Mouse (Mus musculus) embryo, embryonic 11 days (tissue): ENCODE results near the gene Zfp609.

Experiments
- DNase-seq: peaks from one replicate; pipeline ENCODE4 v3.0.0-alpha.2; 2015

Zfp609 gene

DNA sequence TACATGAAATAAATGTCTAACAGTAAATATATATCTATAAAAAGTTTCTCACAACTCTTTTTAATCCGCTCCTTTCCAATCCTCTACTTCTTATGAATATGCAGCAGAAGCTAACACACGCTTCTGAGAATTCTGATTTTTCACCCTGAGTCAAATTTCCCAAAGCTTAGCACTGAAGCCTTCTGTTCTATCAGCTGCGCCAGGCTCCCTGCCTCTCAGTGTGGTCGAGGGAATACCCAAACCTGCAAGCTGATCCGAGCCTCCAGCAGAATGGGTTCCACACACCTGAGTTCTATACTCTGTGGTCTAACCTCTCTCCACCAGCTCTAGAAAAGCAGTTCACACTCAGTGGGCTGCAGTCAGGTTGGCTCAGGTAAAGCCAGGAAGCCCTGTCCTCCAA lies 68.1 kb downstream of the Zfp609 start:
- DNase-seq = no peak

DNA sequence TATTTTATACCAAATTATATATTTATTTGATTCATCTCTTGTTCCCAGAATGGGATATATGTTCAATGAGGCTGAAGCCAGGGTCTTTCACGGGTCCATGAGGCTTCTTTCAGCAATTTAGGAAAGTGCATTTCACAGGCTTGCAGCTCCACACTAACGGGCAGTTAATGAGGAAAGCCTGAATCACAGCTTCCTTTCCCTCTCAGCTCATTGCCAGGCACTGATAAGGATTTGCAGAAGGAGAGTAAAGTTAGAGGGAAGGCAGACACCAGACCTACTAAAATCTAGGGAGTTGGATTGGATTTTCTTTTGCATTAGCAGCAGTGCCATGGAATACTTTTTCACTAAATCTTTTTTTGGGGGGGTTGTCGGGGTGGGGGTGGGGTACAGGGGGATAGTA lies 69.5 kb downstream of the Zfp609 start:
- DNase-seq = no peak

DNA sequence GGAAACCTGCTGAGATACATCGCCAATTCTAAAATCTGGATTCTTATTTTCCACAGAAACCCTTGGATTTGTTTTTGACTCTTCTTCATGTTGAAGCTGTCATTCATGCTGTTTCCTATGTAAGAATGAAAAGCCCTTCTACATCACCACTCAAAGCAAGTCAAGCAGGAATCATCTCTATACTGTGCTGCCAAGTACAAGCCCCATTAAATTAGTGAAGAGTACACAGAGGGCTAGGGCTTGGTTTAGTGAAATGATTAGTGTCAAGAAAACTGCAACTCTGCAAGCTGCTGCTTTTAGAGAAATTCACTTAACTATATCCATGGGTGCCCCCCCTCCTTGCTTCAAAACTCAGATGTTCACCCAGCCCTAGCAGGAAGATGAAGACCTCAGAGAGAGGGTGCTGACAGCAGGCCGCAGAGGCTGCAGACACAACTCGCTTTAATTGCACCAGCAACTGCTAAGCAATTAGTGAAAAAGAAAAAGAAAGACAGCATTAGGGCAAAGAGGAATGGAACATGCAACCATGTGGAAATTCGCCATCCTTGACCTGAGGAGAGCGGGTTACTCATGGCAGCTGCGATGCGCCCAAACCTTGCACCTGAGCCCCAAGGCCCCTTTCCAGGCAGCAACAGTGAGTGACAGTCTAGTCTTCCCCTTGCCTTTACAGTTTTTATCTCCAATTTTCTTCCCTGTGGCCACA lies 71.5 kb downstream of the Zfp609 start:
- no peak for DNase-seq

DNA sequence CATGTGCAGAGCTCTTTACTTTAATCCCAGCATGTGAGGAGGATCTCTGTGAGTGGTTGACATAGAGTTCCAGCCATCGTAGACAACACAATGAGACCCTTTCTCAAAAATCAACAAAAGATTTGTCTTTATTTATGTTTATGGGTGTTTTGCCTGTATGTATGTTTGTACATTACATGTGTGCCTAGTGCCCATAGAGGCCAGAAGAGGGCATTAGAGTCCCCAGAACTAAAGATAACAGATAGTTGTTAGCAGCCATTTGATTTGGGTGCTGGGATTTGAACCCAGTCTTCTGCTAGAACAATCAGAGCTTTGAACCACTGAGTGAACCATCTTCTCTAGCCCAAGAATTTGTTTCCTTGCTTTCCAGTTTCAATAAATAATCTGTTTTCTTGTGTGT lies 72.2 kb downstream of the Zfp609 start:
- DNase-seq = no peak

DNA sequence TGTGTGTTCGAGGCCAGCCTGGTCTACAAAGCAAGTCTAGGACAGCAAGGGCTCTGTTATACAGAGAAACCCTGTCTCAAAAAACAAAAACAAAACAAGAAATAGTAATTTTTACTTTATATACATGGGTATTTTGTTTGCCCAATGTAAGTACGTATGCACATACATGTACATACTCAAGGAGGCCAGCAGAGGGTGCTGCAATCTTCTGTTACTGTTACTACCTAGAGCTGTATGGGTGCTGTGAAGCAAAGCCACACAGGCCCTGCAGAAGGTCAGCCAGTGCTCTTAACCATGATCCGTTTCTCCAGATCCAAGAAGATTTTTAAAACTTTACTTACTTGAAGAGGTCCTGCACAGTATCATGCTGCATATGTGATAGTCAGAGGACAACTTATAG lies 74.7 kb downstream of the Zfp609 start:
- DNase-seq = no peak

DNA sequence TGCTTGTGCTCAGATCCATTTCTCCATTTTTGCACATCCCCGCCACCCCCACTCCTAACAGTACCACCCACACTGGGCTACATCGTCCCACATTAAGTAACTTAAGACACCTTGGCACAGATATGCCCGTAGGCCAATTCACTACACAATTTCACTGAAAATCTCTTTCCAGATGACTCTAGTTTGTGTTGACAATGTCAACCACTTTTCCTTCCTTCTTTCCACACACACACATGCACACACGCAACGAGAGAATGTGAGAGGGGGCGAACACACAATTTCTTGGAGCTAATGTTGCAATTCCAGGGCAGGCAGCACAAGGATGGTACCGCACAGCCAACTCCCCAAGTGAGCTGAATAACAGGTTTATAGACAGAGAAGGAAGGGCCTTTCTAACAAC lies 75.5 kb downstream of the Zfp609 start:
- no peak for DNase-seq

DNA sequence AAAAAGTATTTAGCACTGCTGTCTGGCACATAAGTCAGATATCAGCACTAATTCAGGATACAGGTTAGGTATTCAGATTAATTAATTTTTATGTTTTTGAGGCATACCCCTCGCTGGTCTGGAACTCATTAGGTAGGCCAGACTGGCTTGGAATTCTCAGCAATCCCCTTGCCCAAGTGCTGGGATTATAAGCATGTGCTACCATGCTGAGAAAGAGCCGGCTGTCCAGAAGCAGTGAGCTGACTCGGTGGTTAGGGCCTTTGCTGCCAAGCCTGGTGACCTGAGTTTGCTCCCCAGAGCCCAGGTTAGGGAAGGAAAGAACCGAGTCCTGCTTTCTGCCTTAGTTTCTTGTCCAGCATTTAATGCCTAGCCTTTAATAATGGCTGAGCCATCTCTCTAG lies 79.3 kb downstream of the Zfp609 start:
- DNase-seq = peak; percentile 30

DNA sequence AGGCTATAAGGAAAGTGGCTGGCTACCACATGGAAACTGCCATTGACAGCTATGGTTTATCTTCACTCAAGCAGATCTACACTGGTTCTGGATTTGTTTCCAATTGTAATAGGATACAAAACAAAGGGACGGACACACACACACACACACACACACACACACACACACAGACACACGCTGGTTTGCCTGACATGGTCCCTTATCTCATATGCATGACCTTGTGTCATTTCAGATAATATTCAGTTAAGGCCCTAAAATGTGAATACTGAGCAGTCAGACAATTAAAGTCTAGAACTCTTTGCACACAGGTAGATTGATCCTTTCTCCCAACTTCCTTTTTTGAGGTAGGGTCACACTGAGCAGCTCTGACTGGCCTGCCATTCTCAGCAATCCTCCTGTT lies 80.9 kb downstream of the Zfp609 start:
- DNase-seq = no peak

DNA sequence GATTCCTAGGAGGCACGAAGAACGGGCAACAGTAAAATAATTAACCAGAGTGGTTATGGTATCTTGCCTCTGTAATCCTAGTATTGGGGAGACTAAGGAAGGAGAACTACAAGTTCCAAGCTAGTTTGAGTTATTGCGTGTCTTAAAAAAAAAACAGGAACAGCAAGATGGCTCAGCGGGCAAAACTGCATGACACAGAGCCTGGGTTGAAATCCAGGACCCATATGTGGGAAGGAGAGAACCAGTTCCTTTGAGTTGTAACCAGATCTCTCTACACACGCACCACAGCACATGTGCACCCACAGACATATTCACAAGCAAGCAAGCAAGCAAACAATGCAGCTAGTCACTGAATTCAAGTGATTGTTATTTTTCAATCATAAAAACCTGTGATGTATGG lies 81.9 kb downstream of the Zfp609 start:
- DNase-seq = no peak

DNA sequence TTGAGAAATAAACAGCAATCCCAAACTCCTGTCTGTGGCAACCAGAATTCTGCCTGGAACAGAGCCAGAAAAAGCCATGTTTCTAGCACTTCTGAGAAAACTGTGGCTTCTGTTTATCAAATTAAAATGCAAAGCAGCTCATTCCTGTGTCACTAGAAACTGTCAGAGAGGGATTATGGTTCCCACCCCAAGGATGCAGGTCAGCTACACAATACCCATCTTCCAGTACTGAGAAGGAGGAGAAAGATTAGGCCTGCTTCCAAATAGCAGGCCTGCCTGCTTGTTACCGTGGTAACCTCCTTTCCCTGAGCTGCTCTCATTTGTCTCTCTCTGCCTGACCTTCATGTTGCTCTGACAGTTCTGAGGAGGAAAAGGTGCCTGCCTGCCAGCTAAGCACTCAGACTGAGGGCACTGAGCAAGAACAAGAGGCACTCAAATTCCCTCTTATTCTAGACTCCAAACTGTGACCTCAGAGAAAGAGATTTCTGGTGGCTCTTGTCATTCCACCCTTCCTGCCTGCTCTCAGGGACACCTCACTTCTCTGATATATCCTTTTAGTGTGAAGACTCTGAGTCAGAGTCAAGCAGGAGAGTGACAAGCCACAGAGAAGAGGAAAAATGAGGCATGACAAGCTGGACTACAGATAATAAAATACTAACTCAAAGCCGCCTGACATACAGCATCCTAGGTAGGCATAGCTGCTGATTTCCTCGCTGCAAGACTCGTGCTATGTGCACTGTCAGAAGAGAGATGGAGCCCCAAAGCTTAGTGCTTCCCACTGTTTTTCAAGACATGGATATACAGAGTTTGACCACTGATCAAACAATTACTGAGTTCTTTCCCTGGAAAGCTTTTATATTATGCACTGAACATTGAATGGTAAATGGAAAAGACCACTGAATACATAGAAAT lies 82.9 kb downstream of the Zfp609 start:
- peak; percentile 72 for DNase-seq

DNA sequence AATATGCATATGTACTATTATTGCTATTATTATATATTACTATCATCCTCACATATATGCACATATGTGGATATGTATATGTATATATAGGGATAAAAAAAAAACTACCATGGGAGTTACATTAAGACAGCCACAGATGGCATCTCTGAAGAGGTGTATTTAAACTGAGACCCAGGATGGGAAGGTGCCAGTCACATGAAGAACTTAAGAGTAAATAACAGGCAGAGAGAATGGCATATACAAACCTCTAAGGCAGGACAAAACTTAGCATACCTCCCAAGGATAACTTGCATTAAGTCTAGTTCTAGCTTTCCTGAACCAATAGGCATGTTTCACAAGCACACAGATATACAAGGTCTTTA lies 83.6 kb downstream of the Zfp609 start:
- DNase-seq = no peak

DNA sequence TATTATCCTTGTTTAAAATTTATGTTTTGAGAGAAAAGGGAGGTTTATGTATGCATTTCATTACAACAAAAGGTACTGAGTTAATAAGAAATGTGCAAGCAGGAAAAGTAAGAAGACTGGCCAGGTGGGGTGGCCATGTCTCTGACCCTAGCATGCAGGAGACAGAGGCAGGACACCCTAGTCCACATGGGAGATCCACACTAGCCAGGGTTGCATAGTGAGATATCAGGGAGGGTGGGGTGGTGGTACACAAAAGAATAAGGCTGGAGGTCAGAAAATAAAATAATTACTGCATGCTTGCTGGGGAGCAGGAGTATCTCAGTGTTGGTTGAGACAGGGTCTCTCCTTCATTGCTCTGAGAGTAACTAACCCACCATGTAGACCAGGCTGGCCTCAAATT lies 84.0 kb downstream of the Zfp609 start:
- DNase-seq = no peak

DNA sequence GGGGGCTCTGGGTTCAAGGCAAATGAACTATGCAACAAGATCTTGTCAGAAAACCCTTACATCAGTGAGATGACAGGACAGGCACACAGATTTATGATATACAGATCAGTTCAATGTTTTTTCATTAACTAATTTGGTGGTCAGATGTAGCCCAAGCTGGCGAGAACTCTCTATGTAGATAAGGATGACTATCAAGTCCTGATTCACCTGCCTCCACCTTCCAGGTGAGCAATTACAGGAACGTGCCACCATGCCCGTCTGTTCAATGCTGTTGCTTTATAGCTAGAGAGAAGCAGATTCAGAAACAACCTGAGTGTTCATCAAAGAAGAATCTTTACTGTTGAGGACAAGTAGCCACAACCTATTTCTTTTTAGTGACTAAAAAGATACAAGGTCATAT lies 84.6 kb downstream of the Zfp609 start:
- DNase-seq = no peak

DNA sequence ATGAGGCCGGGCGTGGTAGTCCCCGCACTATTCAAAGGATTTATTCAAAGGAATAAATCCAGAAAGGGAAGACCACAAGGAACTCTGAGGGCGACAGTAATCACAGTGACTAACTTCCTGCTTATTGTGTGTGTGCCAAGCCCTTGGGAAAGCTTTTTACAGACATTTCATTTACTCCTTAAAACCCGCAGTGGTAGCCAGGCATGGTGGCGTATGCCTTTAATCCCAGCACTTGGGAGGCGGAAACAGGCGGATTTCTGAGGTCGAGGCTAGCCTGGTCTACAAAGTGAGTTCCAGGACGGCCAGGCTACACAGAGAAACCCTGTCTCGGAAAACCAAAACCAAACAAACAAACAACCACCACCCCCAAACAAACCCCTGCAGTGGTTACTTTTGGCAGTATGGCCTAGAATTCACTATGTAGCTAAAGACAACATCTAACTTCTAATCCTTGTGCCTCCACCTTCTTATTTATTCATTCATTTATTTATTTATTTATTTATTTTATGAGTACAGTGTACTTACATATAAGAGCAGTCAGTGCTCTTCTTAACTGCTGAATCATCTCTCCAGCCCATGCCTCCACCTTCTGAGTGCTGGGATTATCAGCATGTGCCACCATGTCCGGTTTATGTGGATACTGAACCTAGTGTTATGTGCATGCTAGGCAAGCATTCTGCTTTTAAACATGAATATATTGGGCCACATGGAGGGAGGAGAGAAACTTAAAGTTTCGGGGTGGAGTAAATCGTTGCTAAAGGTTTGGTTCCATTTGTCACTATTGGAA lies 86.1 kb downstream of the Zfp609 start:
- no peak for DNase-seq

DNA sequence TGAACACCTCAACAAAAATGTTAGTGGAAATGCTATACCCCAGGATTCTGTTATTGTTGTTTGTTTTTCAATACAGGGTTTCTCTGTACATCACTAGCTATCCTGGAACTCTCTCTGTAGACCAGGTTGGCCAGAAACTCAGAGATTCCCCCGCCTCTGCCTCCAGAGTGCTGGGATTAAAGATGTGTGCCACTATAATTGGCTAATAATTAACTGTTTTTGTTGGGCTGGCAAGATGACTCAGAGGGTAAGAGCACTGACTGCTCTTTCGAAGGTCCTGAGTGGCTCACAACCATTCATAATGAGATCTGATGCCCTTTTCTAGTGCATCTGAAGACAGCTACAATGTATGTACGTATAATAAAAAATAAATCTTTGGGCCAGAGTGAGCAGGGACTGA lies 92.4 kb downstream of the Zfp609 start:
- DNase-seq = no peak

DNA sequence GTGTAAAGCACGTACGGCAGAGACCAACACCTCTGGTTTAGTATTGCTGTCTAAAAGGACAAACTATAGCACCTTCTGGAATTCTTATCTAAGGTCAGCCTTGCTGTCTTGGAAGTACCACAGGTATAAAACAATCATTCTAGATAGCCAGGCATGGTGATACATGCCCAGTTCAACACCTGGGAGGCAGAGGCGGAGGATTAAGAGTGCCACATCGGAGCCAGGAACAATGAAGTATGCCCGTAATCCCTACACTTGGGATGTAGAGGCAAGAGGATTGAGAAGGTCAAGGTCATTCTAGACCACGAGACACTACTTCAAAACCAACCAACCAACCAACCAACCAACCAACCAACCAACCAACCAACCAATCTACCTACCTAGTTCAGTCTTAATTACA lies 98.8 kb downstream of the Zfp609 start:
- no peak for DNase-seq

DNA sequence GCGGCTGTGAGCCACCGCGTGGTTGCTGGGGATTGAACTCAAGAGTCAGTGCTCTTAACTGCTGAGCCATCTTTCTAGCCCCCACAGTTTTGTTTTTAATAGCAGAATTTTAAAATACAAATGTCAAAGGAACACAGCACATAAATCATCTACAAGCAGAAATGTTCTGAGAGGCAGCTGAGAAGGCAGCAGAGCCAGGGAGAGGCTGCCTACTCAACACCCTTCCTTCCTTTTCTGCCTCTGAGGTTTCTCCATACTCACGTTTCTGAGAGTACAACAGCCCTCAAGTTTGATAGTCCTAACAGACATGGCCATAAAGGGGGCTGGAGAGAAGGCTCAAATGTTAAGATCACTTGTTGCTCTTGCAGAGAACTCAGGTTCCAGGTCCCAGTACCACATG lies 99.9 kb downstream of the Zfp609 start:
- DNase-seq = no peak

DNA sequence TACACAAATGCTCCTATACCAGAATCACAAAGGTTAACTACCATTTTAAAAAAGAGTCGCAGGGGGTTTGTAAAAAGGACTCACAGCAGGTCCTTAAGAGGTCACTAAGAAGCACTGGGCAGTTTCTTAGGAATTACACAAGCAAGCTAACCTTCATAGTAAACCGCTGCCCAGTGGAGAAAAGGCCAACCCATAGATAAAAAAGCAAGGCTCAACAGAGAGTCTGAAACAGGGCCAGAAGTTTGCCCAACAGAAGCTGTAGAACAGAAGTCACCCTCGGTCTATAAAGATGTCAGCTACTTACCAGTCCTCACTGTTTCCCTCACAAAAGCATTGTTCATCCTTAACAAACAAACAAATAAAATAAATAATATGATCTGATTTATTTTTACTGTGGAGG lies 100.9 kb downstream of the Zfp609 start:
- DNase-seq = no peak

DNA sequence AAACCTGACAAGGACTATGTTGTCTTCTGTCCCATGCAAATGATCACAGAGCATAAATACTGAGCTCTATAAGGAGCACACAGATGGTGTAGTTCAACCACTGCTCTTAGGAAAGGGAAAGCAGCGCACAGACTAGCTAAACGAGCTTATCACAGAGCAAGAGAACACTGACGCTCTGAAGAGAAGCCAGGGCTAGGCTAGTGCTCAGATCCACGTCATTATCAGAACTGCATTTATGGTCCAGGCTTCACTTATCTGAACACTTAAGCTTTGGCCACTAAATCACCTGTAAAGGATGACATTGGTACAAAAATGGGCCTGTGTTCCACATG lies 102.1 kb downstream of the Zfp609 start:
- DNase-seq = no peak

DNA sequence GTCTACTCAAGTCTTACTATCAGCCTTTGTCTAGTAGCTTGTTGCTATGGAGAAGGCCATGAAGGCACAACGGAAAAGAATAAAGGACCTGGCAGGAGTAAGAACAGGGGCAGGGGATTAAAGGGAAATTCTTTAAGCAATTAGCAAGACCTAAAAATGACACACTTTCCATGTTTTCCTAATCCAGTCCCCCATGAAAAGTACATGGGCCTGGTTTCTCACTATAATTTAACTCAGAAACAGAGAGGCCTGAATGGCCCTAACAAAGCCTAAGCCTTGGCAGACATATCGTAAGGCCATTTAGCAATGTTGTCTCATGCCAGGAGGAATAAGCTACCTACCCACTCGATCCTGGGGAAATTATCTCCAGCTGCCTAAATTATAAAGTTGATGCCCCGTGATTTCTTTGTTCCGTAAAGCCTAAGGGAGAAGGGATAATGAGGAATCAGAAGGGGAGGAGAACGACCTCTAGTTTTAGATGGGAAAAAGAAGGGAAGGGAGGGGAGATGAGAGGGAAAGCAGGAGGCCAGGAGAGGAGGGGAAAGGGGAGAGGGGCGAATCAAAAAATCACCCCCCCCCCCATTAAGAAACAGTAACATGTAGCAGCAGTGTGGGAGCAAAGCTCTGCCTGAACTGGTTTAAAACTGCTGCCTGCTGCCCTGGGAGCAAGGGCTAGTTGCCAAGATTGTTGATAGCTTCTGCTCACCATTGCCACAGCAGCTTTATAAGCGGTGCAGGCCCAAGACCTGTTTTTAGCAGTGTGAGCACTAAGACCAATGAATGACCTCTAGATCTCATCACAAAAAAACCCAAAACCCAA lies 102.7 kb downstream of the Zfp609 start:
- DNase-seq = peak; percentile 9

DNA sequence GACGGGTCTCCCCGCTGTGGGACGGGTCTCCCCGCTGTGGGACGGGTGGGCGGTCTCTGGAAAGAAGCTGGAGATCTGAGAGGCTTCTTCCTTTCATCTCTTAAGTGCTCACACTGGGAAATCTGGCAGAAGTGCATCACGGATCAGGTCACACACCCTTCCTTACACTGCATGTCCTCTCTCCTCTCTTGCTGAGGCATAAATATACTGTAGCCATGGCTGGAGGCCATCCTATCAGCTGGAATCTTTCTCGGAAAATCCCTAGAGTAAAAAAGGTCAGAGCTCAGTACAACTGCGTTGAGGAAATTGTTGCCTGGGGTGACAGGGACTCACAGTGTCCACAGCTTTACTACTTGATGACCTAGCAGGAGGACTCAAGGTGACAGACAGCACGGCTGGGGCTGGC lies 106.2 kb downstream of the Zfp609 start:
- peak; percentile 29 for DNase-seq

DNA sequence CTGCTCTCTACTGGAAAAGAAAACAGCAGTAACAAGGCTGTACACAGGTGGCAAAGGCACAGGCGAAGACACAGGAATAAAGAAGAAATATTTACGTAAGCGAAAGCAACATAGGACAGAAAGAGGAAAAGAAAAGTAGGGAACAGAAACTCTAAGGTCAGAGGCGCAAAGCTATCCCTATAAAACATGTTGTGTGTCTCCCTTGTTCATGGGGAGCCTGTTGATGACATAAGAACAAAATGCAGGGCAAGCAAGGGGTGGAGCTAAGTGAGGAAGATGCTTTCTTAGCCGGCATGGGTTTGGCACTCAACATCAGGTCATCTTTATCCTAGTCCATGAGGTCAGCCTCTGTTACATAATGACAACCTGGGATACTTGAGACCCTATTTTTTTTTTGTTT lies 109.2 kb downstream of the Zfp609 start:
- DNase-seq = no peak
